8 mouse cellular contexts compared by ENCODE assay signal in the genomic region with DNA sequence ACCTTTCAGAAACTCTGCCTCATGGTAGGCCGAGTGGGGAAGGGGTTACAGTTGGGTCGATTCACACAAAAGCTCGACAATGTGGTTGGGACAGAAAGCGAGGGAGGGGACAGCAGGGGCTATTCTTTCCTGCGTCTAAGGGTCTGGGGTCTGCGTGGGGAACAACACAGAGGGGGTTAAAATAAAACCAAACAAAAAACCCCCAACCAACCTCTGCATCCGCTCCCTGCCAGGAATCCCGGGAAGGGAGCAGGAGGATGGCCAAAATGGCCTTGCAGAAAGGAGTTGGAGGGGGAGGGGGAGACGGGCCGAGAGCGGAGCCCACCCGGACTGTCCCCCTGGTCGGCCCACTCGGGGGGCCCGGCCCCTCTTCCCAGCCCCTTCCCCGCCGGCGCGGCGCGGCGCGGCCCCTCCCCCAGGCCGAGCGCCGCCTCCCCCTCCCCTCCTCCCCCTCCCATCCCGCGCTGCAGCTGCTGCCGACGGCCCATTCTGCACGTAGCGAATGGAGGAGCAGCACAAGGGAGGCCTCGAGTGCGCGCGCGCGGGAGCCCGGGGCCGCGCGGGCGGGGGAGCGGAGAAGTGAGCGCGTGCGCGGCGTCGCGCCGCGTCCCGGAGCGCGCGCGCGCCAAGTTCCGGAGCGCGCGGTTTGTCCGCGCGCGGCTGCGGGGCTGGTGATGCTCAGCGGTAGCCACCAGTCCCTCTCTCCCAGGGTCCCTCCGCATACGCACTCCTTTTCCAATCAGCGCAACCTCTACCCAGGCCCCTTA. TPM values are rescaled to one million over a fixed set of nuclear protein-coding genes. Genes with fewer than 3 reads are reported as not detected.
A peak's percentile ranks its signal among the peaks of the same experiment; 100 is the strongest.
DNase-seq lines count a peak whose midpoint lies in the region; ATAC-seq lines count a peak whose summit lies in the region.

No protein-coding gene starts in this region.

- H3K4me2 ChIP-seq in hindbrain, embryonic 11.5 days (replicated peaks; ENCODE audit: low read depth, low read length): peak overlapping the region; percentile 66

- peak; percentile 76 for ATAC-seq in hindbrain, embryonic 11.5 days (ENCODE audit: low FRiP score)

- peak; percentile 90 for DNase-seq in ES-CJ7 (ENCODE audit: low read depth, low spot score)
- peak; percentile 93 for DNase-seq in cerebellum, adult 11-12 months
- DNase-seq in forelimb bud, embryonic 11.5 days (ENCODE audit: low read depth, low spot score): peak; percentile 93
- peak; percentile 98 for DNase-seq in hindbrain, embryonic 11.5 days (ENCODE audit: low spot score)
- DNase-seq in layer of hippocampus, postnatal 25 days (ENCODE audit: extremely low spot score in 1 of 2, low spot score in 1 of 2): peak; percentile 86 to 87
- DNase-seq in lung, postnatal 10 days: peak; percentile 89
- peak; percentile 92 for DNase-seq in retina, embryonic 14.5 days (ENCODE audit: low spot score)
- peak; percentile 64 for DNase-seq in urinary bladder, adult 2 months (ENCODE audit: low spot score)

- no peaks in the 10 kb centered on the region for H3K36me3 ChIP-seq in hindbrain, embryonic 11.5 days (ENCODE audit: control insufficient read depth, insufficient read depth, low read length)

- peak overlapping the region; percentile 38 for H3K4me3 ChIP-seq in hindbrain, embryonic 11.5 days (ENCODE audit: low read depth, low read length)

- peak overlapping the region; percentile 75 for H3K9ac ChIP-seq in hindbrain, embryonic 11.5 days (ENCODE audit: low read depth, low read length)

- WGBS in hindbrain, embryonic 11.5 days: 2% methylated on average over 46 of the region's 72 CpGs

- H3K9me3 ChIP-seq in hindbrain, embryonic 11.5 days (ENCODE audit: control insufficient read depth, low read length): no peaks in the 10 kb centered on the region

- H3K27ac ChIP-seq in hindbrain, embryonic 11.5 days (ENCODE audit: low read depth, low read length): peak overlapping the region; percentile 88

- H3K27me3 ChIP-seq in hindbrain, embryonic 11.5 days (ENCODE audit: control insufficient read depth, insufficient read depth, low read length): peaks cover 2% of the 10 kb centered on the region; the same call in 1 of the 2 replicates

- peaks cover 12% of the 10 kb centered on the region; the same call in 1 of the 2 replicates for H3K4me1 ChIP-seq in hindbrain, embryonic 11.5 days (replicated peaks; ENCODE audit: control insufficient read depth, insufficient read depth, low read length)

RNA-seq across cellular contexts. Expression of a gene that starts 2.9 kb away (rescaled TPM):
- polyA plus RNA-seq in hindbrain, embryonic 11.5 days (2014; fragmentation: Nextera tagmentation; extraction: Ambion mirVana): 0.32 and 0.37 TPM in 2 replicates
- total RNA-seq in layer of hippocampus, postnatal 25 days (2021): under 1 TPM in 1 of 2 experiments, not detected in 1; 0.59 TPM
- polyA plus RNA-seq in urinary bladder, adult 2 months (2012; rRNA removed): not detected in 2 replicates

RNA-seq across cellular contexts. Expression of a gene that starts 49.8 kb away (rescaled TPM):
- 48.6 and 50.3 TPM in 2 replicates for polyA plus RNA-seq in hindbrain, embryonic 11.5 days (2014; fragmentation: Nextera tagmentation; extraction: Ambion mirVana)
- total RNA-seq in layer of hippocampus, postnatal 25 days (2021): 100 to 1,000 TPM; 176 to 191 TPM
- polyA plus RNA-seq in urinary bladder, adult 2 months (2012; rRNA removed): 73.6 and 76.5 TPM in 2 replicates

RNA-seq across cellular contexts. Expression of a gene that starts 50.4 kb away (rescaled TPM):
- 105 and 109 TPM in 2 replicates for polyA plus RNA-seq in hindbrain, embryonic 11.5 days (2014; fragmentation: Nextera tagmentation; extraction: Ambion mirVana)
- total RNA-seq in layer of hippocampus, postnatal 25 days (2021): 10 to 100 TPM; 40.0 to 40.9 TPM
- polyA plus RNA-seq in urinary bladder, adult 2 months (2012; rRNA removed): 100 and 106 TPM in 2 replicates

Comparison
In these comparisons a context has a peak if more than half of its experiments do, and no peak if none do; other contexts are left out.
1. Peak in every context shown above with its lines: DNase-seq, ATAC-seq, H3K4me3 ChIP-seq and H3K27ac ChIP-seq.